Mouse (Mus musculus): ENCODE results near the gene Pram1.

The Pram1 gene

DNA sequence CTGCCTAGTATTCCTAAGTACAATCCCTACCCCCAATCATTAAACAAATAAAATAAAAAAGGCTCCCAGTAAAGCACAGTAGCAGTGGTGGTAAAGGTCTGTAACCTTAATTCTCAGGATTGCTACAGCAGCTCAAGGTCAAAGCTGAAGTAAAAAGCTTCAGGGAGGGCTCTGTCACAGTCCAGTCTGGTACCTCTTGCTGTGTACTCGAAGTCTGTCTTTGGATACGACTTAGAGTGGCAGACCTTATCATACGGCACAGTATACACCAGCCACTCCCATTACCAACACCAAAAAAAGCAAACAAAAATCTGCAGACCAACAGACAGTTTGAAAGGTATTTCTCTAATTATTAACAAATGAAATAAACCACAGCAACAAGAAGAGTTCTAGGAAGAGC is 29.0 kb downstream of the Pram1 start:
- DNase-seq (ENCODE audit: low read depth, low spot score) = no peak

DNA sequence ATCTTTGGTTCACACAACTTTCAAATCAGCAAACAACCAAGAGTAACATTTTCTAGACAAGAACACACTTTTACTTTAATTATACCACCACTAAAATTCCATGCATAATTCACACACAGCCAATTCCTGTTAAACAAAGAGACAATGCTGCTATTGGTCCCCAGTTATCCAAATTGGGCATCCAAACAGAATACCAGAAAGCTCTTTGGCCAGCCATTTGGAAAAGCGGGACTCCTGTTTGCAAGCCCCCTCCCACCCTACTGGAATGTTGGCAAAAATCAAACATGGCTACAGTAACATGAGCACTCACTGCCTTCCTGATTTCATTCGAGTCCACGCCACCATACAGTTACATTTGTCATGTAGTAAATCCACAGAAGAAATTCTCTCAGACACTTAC is 31.8 kb downstream of the Pram1 start:
- DNase-seq (ENCODE audit: low read depth, low spot score) = no peak

DNA sequence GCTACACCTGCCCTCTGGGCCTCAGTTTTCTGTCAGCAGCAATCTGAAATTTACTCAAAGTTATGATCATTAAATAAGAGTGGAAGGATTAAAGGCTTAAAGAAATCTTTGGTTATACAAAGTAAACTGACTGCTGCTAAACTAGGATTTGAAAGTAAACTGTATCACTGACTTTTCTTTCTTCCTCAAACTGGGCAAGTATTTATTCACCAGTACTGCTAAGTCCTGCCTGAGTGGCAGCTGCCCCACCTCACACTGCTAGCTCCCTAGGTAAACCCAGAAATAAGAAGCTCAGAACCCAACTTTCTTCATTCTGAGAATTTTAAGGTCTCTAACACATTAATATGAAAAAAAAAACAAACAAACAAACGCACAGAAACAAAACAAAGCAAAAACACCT is 36.0 kb downstream of the Pram1 start:
- DNase-seq (ENCODE audit: low read depth, low spot score) = no peak

DNA sequence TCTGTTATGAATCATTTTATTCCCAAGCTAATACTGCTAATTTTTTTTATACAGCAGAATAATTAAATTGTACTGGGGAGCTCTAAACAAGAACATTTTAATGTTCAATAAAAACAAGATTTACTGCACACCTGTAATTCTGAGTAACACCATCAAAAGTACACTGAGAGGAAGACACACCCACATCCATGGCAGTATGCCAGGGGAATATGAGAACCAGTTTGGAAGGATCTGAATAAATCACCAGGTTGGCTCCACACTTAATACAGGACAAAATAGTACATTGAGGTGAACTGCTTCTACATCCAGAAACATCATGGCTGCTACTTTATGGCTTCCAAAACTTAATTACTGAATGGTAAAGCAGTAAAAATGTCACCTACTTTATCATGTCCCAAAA is 37.6 kb downstream of the Pram1 start:
- DNase-seq (ENCODE audit: low read depth, low spot score) = no peak

DNA sequence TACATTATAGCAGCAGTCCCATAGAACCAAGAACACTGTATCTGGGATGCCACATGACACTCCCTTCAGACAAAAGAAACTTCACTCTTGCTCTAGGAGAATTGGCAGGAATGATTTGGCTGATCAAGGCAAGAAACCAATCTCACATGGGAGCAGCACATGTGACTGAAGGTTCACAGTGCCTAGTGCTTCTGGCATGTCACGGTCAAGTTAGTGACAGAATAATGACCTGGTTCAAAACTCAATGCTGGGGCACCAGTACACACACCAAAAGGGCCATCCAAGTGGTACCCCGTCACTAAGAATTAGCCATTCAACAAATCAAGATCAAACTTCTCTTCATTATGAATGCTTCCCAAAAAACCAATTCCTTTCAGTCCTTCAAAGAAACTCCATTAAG is 38.2 kb downstream of the Pram1 start:
- DNase-seq (ENCODE audit: low read depth, low spot score) = no peak

DNA sequence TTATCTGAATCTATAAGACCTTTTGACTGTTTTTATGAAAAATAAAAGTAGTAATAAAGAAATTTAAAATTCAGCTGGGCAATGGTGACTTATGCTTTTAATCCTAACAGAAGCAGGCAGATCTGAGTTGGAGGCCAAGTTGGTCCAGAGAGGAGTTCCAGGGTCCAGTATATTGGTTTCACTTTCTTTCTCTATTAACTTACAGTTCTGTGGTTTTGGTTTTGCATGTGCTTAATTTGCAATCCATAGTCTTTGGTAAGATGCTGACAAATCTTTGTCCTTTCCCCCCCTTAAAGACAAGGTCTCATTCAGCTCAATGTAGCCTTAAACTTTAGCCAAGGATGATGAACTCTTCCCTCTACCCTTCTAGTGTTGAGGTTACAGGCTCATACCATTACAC is 40.9 kb downstream of the Pram1 start:
- DNase-seq (ENCODE audit: low read depth, low spot score) = no peak

DNA sequence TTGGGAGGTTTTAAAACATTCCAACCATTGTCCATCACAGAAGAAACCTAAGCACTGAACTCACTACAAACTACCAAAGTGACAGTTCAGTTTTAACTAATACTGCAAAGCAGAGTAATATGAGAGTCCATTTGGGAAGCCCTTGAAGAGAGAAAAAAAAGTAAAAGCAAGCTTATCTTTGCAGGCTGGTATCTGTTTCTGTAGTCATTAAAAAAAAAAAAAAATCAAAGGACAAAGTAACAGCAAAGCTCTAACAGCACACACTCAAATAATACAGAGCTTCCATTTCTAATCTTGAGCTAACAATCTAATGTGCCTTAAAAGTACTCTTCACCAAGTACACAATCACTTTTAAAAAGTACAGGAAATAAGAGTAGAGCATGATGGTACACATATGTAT is 43.9 kb downstream of the Pram1 start:
- DNase-seq (ENCODE audit: low read depth, low spot score) = no peak

DNA sequence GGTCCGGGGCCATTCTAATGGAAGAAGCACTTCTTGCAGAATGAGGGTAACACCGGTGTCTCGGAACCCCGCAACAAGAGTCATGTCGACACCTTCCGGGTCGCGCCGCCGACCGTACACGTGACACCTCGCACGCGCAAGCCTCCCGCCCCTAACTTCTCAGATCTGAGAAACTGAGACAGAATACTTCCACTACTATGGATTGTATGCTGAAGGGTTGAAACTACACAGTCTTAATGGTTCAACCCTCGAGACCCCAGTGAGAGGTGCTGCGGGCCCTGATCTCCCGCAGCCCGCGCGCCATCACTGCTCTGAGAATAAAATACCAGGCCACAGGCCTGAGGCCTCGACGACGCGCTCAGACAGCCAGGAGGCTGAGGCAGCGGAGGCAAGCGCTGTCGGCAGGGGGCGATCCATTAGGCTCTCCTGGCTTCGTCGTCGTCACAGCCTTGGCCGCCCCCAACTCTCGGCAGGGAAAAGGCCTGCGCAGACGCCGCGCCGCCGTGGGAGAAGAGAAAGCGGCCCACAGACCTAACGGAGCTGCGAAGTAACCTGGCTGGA is 46.9 kb downstream of the Pram1 start:
- DNase-seq (ENCODE audit: low read depth, low spot score) = peak; percentile 61

DNA sequence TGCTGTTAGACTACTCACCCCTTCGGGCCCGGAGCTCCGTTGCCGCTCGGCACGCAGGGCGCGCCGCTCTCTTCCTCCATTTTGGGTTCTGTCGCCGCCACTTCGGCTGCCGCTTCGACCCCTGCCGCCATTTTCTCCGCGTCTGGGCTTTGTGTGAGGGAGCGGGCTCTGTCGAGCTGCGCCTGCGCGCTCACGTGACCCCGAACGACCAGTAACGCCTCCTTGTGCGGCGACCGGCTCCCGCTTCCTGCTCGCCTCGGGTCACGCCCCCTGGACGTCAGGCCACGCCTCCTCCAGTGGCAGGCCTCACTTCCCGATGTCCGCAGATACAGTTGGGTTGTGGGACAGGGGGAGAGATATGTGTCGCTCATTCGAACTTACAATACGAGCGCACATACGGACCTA is 47.4 kb downstream of the Pram1 start:
- peak; percentile 94 for DNase-seq (ENCODE audit: low read depth, low spot score)

DNA sequence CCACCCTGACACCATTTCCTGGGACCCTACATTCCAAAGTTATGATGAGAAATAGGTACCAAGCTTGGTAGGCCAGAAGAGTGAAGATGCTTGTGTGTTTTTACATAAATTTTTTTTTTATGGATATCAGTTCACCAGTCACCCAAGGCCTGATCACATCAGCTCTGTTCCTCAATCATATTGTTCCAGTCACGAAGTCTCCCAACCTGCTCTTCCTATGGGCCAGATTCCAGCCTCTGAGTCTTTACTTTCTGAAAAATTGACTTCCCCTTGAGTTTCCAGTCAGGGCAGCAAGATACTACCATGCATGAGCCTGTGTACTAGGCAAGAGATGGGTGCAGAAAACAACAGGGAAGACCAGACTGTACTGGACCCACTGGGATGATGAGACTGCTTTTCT is 48.9 kb downstream of the Pram1 start, which contains the start of gene Hnrnpm:
TSS of gene Hnrnpm (minus strand) at position 101 of the 400 bp plus-strand sequence.
- no peak for DNase-seq (ENCODE audit: low read depth, low spot score)

Data from telencephalon, adult 2 months (tissue).